Mouse (Mus musculus) bone marrow, adult 2 months (tissue): ENCODE data around the gene Ctsd.

Experiments used
- CTCF ChIP-seq: fragments of 200-500 bp; IDR thresholded peaks from 2 replicates; pipeline ENCODE4 v1.5.1; 2011; ENCODE audit warnings: low read length, control low read depth; ENCODE audit not compliant: control insufficient read depth, insufficient read depth
- POLR2A ChIP-seq: fragments of 200-500 bp; IDR thresholded peaks from 2 replicates; pipeline ENCODE4 v1.6.1; 2011; ENCODE audit warnings: low read depth, mild to moderate bottlenecking, control low read depth, low read length, borderline replicate concordance; ENCODE audit not compliant: control insufficient read depth

GRCm38 (mm10) chr7:142388198-142388597, 360 bp upstream of the Ctsd start:
- TF ChIP-seq POLR2A, result no peak
- TF ChIP-seq CTCF, result no peak
